Mouse (Mus musculus): ENCODE results near the gene Tmcc2. TPM values are rescaled to one million over a fixed set of nuclear protein-coding genes. Genes with fewer than 3 reads are reported as not detected.

The Tmcc2 gene
- polyA plus RNA-seq, 1 experiment from 2014 or later: 41.4 TPM

DNA sequence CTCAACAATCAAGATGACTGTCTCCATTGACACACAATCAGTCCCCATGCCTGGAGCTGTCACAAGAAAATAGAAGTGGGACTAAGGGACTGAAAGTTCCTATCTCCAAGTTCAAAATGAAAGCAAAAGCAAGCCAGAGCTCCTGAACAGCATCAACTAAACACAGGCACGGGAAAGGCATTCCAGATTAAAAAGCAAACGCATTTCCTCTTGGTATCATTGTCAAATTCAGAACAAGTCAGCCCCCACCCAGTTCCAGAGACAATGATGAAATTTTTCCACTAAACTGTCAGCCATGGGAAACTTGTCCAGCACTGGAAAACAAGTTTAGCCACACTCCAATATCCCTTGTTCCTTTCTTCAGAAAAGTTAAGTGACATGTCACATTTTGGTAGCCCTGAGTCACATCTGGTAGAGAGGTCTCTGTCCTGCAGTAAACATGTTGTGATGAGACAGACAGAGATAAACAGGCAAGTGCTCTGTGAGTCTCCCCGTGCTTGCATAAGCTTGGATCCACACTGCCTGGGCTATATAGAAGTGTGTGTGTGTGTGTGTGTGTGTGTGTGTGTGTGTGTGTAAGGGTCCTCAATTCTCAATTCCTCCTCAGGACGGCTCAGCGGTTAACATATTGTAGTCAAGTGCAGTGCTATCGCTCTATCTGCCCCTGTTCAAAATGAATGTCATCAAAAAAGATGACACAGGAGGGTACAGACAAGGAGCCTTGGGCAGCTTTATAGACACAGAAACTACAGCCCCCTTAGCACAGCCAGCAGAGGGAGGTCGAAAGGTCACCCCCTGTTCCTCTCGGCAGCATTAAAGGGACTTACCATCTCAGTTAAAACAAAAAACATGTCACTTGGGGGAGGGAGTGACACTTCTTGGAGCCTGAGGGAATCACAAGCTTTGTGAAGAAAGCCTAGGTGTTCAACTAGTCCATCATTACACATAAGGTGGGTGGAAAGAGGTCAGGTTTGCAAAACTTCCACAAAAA, 2.0 kb downstream of the Tmcc2 start:
- Histone ChIP-seq H3K4me3 (peak overlapping the region; percentile 78), H3K4me2 (peak overlapping the region; percentile 80), H3K4me1 (replicated peaks) (peaks cover 77% of the 10 kb centered on the region), H3K27ac (replicated peaks) (no peak overlapping the region; the same call in 1 of the 2 replicates), H3K36me3 (no peaks in the 10 kb centered on the region), H3K9ac (peak overlapping the region; percentile 86; the same call in 1 of the 2 replicates), H3K27me3 (no peaks in the 10 kb centered on the region), H3K9me3 (no peaks in the 10 kb centered on the region)
- WGBS: 33% methylated on average over 8 of the region's 8 CpGs
- ATAC-seq (ENCODE audit: low FRiP score, low read depth): no peak

DNA sequence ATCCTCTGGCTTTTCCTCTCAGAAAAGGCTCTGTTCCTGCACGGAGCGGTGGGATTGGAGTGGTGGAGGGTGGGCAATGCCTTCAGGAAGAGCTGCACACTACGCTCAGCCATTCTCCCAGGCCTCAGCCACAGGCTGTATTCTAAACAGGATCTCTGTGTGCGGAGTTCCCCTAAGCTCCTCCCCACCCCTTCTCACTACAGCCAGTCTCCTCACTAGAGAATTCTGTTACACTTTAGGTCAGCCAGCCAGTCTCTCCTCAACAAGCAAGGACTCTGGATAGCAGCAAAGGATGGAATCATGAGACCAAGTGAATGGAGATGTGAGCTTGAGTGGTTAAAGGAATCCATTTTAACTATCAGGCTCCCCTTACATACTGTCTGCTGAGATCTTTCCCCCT, 3.1 kb downstream of the Tmcc2 start:
- Histone ChIP-seq H3K9me3 (no peaks in the 10 kb centered on the region), H3K4me3 (0 out of 2 replicates have a peak overlapping the region, but pooled peaks have one; percentile 3), H3K36me3 (no peaks in the 10 kb centered on the region), H3K4me1 (replicated peaks) (peaks cover 78% of the 10 kb centered on the region), H3K9ac (no peak overlapping the region), H3K27me3 (no peaks in the 10 kb centered on the region), H3K27ac (replicated peaks) (0 out of 2 replicates have a peak overlapping the region, but pooled peaks have one; percentile 16), H3K4me2 (peak overlapping the region; percentile 80)
- ATAC-seq (ENCODE audit: low FRiP score, low read depth): no peak
- 28% methylated on average over 4 of the region's 4 CpGs for WGBS

DNA sequence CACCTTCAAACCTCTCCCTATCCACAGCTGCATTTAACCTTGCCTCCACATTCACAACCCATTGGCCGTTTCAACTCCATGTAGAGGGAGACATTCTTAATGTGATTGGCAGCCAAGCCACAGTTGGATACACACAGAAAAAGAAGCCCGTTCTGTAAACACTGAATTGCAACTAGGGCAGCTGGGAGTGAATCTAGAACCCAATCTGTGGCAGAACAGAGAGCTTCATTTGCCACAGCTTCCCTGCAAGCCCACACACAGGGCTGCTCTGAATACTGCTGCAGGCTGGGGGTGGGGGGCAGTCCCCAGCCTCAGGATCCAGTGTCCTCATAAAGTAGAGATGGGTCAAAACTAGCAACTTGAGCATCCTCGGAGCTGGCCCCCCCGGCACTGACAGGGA, 4.8 kb downstream of the Tmcc2 start:
- H3K27ac ChIP-seq (replicated peaks): no peak overlapping the region
- 61% methylated on average over 4 of the region's 4 CpGs for WGBS
- H3K9ac ChIP-seq: no peak overlapping the region
- no peaks in the 10 kb centered on the region for H3K9me3 ChIP-seq
- no peaks in the 10 kb centered on the region for H3K27me3 ChIP-seq
- peaks cover 69% of the 10 kb centered on the region for H3K4me1 ChIP-seq (replicated peaks)
- H3K36me3 ChIP-seq: no peaks in the 10 kb centered on the region
- no peak overlapping the region for H3K4me2 ChIP-seq
- ATAC-seq (ENCODE audit: low FRiP score, low read depth): no peak
- no peak overlapping the region for H3K4me3 ChIP-seq

DNA sequence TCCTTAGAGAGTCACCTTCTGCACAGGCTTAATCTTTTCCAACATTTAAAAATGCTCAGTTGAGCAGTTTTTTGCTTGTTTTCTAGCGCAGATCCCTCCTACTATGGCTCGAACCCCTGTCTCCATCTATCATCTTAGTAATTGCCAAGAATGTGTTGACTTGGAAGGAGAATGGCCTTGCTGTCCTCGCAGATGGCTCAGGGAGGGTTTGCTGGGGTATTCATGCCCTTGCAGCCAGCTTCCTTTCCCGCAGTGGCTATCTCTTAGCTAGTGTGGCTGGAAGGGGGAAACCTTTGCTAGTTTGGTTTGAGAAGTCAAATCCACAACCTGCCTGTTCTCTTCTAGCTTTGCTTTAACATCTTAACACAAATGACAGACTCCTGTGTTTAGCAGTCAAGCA, 5.4 kb downstream of the Tmcc2 start:
- Histone ChIP-seq H3K27ac (replicated peaks) (peak overlapping the region; percentile 35), H3K4me2 (0 out of 2 replicates have a peak overlapping the region, but pooled peaks have one; percentile 13), H3K4me3 (no peak overlapping the region), H3K36me3 (no peaks in the 10 kb centered on the region; the same call in 1 of the 2 replicates), H3K9me3 (no peaks in the 10 kb centered on the region), H3K9ac (no peak overlapping the region), H3K4me1 (replicated peaks) (peaks cover 68% of the 10 kb centered on the region), H3K27me3 (no peaks in the 10 kb centered on the region)
- WGBS: 59% methylated on average over 4 of the region's 4 CpGs
- ATAC-seq (ENCODE audit: low FRiP score, low read depth): no peak

DNA sequence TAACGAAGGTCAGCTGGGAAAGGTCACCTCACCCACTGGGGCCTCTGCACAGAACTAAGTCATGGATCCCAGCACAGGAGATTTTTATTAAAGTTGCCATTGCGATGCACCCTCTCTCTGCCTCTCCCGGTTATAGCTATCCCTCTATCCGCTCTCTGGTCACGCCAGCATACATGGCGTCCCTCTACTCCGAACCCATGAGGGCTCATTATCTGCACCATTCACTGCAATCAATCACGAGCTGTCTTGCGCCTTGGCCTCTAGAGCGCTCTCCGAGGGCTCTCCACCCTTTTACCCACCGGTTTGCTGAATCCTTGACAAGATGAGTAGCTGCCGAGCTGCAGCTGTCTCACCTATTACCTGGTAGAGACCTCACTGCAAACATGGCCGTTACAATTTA, 5.8 kb downstream of the Tmcc2 start:
- Histone ChIP-seq H3K27me3 (no peaks in the 10 kb centered on the region), H3K9me3 (no peaks in the 10 kb centered on the region), H3K4me1 (replicated peaks) (peaks cover 64% of the 10 kb centered on the region), H3K4me2 (peak overlapping the region; percentile 13; the same call in 1 of the 2 replicates), H3K36me3 (peaks cover 4% of the 10 kb centered on the region), H3K27ac (replicated peaks) (peak overlapping the region; percentile 35), H3K4me3 (no peak overlapping the region), H3K9ac (no peak overlapping the region)
- ATAC-seq (ENCODE audit: low FRiP score, low read depth): peak; percentile 40; the same call in 1 of the 2 replicates
- 39% methylated on average over 14 of the region's 14 CpGs for WGBS

DNA sequence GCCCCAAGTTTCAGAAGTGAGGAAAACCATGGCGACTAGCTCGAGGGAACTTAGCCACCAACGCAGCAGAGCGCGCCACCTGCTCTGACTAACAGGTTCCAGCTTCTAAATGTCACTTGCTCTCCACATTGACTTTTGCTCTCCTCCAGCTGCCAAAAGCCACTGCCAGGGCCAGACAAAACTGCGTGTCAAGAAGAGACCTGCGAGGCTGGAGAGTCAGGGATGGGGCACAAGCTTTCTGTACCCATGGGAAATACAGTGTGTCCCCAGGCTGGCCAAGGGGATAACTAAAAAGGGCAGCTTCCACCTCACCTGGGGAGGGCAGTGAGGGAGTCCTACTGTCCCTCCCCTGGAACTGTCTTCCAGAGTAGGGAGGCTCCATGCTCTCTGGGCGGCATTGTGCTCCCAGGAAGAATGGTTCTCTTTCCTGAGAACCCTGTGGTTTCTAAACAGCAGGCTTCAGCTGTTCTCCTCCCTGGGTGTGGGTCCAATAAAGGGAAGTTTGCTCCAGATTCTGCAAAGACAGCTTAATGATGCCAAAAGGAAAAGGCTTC, 7.0 kb downstream of the Tmcc2 start:
- Histone ChIP-seq H3K27ac (replicated peaks) (no peak overlapping the region), H3K27me3 (no peaks in the 10 kb centered on the region), H3K9ac (no peak overlapping the region), H3K4me3 (no peak overlapping the region), H3K4me2 (no peak overlapping the region), H3K36me3 (peaks cover 15% of the 10 kb centered on the region), H3K4me1 (replicated peaks) (peaks cover 52% of the 10 kb centered on the region), H3K9me3 (no peaks in the 10 kb centered on the region)
- ATAC-seq (ENCODE audit: low FRiP score, low read depth): no peak
- WGBS: 76% methylated on average over 8 of the region's 8 CpGs

DNA sequence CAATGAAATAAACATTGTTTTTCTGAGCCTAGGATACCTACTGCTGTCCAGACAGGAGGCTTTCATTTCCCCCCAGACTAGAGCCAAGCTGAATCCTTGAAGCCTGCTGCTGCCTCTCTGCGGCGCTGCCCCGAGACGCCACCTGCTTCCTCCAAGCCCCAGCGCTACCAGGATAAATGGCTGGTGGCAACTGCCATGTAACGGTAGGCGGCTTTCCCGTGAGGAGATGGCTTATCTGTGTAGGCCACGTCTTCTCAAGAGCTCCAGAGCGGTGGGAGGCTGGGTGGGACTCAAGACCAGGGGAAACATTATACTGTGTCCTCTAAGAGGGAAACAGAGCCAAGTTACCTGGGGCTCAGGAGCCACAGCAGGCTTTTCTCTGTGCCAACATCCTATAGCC, 9.2 kb downstream of the Tmcc2 start:
- Histone ChIP-seq H3K27me3 (no peaks in the 10 kb centered on the region), H3K4me3 (no peak overlapping the region), H3K27ac (replicated peaks) (no peak overlapping the region), H3K36me3 (peaks cover 15% of the 10 kb centered on the region), H3K4me1 (replicated peaks) (peaks cover 40% of the 10 kb centered on the region), H3K9ac (no peak overlapping the region), H3K9me3 (no peaks in the 10 kb centered on the region), H3K4me2 (no peak overlapping the region)
- ATAC-seq (ENCODE audit: low FRiP score, low read depth): no peak
- WGBS: 59% methylated on average over 10 of the region's 10 CpGs

DNA sequence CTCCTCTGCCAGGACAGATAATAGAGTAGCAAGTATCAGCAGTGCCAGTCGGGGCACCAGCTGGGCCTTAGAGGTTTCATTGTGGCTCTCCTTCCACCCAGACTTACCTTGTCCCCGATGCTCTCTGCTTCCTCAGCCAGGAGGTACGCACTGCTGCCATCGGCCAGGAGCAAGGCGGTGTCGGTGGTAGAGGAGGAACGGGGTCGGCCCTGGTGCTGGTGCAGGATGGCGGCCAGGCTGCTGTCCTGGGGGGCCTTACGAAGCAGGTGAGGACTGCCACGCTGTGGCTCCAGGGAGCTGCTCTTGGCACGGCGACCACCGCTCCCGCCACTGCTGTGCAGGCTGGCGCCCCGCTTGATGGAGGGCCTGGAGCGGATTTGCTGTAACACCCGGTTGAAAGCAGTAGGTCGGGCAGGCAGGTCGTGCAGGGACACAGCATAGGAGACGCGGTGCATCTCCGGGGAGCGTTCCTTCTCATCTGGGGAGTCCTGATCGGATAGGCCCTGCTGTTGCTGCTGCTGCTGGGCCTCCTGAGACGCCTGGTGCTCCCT, 10.5 kb downstream of the Tmcc2 start:
- Histone ChIP-seq H3K27ac (replicated peaks) (no peak overlapping the region), H3K9me3 (no peaks in the 10 kb centered on the region), H3K4me1 (replicated peaks) (peaks cover 37% of the 10 kb centered on the region), H3K9ac (no peak overlapping the region), H3K36me3 (peaks cover 15% of the 10 kb centered on the region), H3K27me3 (no peaks in the 10 kb centered on the region), H3K4me2 (no peak overlapping the region), H3K4me3 (no peak overlapping the region)
- no peak for ATAC-seq (ENCODE audit: low FRiP score, low read depth)
- WGBS: 80% methylated on average over 27 of the region's 27 CpGs

DNA sequence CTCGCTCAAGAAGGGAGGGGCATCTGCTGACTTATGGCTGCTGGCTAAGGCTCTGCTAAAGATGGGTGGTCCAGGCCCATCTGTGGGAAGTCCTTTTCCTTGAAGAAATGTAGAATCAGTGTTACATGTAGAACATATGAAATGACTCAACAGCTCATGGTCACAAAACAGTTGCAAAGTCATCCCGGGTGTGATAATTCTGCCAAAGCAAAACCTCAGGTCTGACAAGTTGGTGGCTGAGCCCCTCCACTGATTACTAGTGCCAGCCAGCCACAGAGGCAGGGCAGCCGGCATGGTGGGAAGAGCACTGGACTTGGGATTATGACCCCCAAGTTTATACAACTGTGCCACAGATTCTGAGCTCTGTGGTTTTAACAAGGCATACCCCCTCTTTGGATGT, 13.3 kb downstream of the Tmcc2 start:
- H3K27ac ChIP-seq (replicated peaks): no peak overlapping the region
- ATAC-seq (ENCODE audit: low FRiP score, low read depth): no peak
- no peak overlapping the region for H3K4me2 ChIP-seq
- no peak overlapping the region for H3K4me3 ChIP-seq
- H3K36me3 ChIP-seq: peaks cover 15% of the 10 kb centered on the region
- WGBS: 89% methylated on average over 3 of the region's 3 CpGs
- H3K9ac ChIP-seq: no peak overlapping the region
- H3K9me3 ChIP-seq: no peaks in the 10 kb centered on the region
- no peaks in the 10 kb centered on the region for H3K27me3 ChIP-seq
- peaks cover 47% of the 10 kb centered on the region for H3K4me1 ChIP-seq (replicated peaks)

DNA sequence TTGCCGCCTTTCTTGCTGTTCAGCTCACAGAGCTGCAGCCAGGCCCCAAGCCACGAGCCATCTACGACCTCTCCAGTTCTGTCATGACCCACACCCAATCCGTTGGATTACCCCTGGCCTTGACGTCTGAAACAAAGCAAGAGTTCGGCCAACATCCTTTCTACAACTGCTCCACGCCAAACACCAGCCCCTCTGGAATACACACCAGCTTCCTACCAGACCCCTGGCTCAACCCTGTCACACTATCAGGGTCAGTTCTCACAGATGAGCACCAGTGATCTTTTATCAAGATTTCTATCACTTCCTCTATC, 14.1 kb downstream of the Tmcc2 start:
- H3K4me1 ChIP-seq (replicated peaks): peaks cover 54% of the 10 kb centered on the region

DNA sequence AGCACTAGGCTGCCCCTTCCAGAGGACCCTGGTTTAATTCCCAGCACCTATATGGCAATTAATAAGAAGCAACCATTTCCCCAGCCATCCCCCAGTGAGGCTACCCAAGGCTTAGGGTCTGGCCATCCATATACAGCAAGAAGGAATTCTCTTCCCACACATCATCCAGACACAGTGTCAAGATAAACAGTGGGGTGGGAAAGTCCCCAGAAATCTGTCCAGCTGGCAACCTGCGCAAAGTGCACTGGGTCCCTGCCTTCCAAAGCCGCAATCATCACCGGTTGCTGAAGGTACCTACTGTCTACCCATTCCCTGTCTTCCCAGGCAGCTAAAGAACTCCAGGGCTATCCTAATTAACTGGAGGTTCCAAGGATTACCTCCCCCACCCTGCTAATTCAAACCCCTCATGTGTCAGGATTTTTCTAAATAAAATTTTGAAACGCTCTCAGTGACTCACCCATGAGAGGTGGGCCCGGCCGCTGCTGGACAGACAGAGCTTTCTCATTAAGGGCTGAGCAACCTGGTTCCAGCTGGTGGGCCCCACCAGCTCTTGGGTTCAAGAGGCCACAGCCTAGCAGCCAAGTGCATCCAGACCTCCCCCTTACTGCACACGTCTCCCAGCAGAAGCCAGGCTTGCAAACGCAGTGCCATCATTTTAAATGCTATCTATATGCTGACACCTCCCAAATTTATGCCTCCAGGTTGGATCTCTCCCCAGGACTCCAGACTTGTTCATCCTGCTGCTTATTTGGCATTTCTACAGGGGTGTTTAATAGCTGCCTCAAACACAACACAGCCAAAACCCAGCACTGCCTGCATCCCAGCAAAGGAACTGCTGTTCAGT, 14.6 kb downstream of the Tmcc2 start:
- no peaks in the 10 kb centered on the region for H3K27me3 ChIP-seq
- H3K9me3 ChIP-seq: no peaks in the 10 kb centered on the region
- no peak for ATAC-seq (ENCODE audit: low FRiP score, low read depth)
- 66% methylated on average over 8 of the region's 8 CpGs for WGBS
- H3K4me3 ChIP-seq: no peak overlapping the region
- no peak overlapping the region; the same call in 1 of the 2 replicates for H3K27ac ChIP-seq (replicated peaks)
- H3K36me3 ChIP-seq: peaks cover 15% of the 10 kb centered on the region
- no peak overlapping the region; the same call in 1 of the 2 replicates for H3K4me2 ChIP-seq
- peaks cover 57% of the 10 kb centered on the region for H3K4me1 ChIP-seq (replicated peaks)
- no peak overlapping the region for H3K9ac ChIP-seq

More for the DNA sequence above, 14.1 kb downstream of the Tmcc2 start:
- 60% methylated on average over 7 of the region's 7 CpGs for WGBS
- H3K27me3 ChIP-seq: no peaks in the 10 kb centered on the region
- no peak overlapping the region; the same call in 1 of the 2 replicates for H3K27ac ChIP-seq (replicated peaks)
- no peak overlapping the region; the same call in 1 of the 2 replicates for H3K4me2 ChIP-seq
- no peak overlapping the region for H3K4me3 ChIP-seq
- H3K36me3 ChIP-seq: peaks cover 15% of the 10 kb centered on the region
- H3K9me3 ChIP-seq: no peaks in the 10 kb centered on the region
- H3K9ac ChIP-seq: no peak overlapping the region
- no peak for ATAC-seq (ENCODE audit: low FRiP score, low read depth)
